Mouse (Mus musculus): ENCODE measurements around the gene Cdca4.

- TF ChIP-seq POLR2A (IDR thresholded peaks at IDR 0.05; ENCODE audit: low read depth, low read length) (no peak), CTCF (IDR thresholded peaks at IDR 0.05; ENCODE audit: extremely low read depth, insufficient read length, insufficient replicate concordance, low read depth, low read length) (no peak)
These were observed 30.5 kb downstream of the Cdca4 start for GRCm38 (mm10) chr12:112798716-112799115.
